Mouse (Mus musculus) CH12.LX (cell line): ENCODE measurements at regions not wholly inside any gene's neighbourhood (a gene's known extent, or its start where the extent isn't known, plus 50 kb on each side); places are given as distances from the start of the nearest gene placed in this dataset.

Experiments used
- DNase-seq: peaks from one replicate; pipeline ENCODE4 v3.0.0-alpha.2; 2013; ENCODE audit errors: extremely low read depth
- H3K27ac ChIP-seq: 2 replicates; pipeline ENCODE4 v1.5.1; 2012; ENCODE audit warnings: low read depth, mild to moderate bottlenecking, control low read depth, moderate library complexity; ENCODE audit not compliant: insufficient read depth
- H3K27me3 ChIP-seq: replicated peaks from 2 replicates; pipeline ENCODE3; 2012; ENCODE audit warnings: inconsistent platforms
- H3K36me3 ChIP-seq, 2 experiments: replicated peaks in 1 of 2; 2 replicates each; pipeline versions ENCODE3 to v1.6.1; 2012; ENCODE audit warnings: inconsistent platforms in 1 of 2, low read length in 1 of 2, mild to moderate bottlenecking in 1 of 2, mixed read lengths in 1 of 2, moderate library complexity in 1 of 2; ENCODE audit not compliant: control insufficient read depth in 1 of 2, insufficient read depth in 1 of 2
- H3K4me1 ChIP-seq, 2 experiments: 2 replicates each; pipeline ENCODE4 v1.6.1; 2012; ENCODE audit warnings: inconsistent platforms in 1 of 2, moderate library complexity in 1 of 2; ENCODE audit not compliant: insufficient read depth in 2 of 2, control insufficient read depth in 1 of 2
- H3K4me2 ChIP-seq: 2 replicates; pipeline ENCODE4 v1.6.1; 2012; ENCODE audit warnings: low read depth, mild to moderate bottlenecking, control low read depth; ENCODE audit not compliant: poor library complexity, insufficient read depth, severe bottlenecking
- H3K4me3 ChIP-seq, 3 experiments: fragments of 150-350 bp in 1 of 3; sonication (generic) in 1 of 3; replicated peaks in 1 of 3; 2 replicates each; pipeline versions ENCODE3 to v1.5.1; 2011 to 2012; ENCODE audit warnings: low read depth in 2 of 3, low read length in 2 of 3, mild to moderate bottlenecking in 2 of 3, moderate library complexity in 2 of 3, control low read depth in 1 of 3, improper control_type of control experiment in 1 of 3, inconsistent platforms in 1 of 3, mixed read lengths in 1 of 3; ENCODE audit not compliant: poor library complexity in 1 of 3
- H3K79me2 ChIP-seq: replicated peaks from 2 replicates; pipeline ENCODE4 v1.6.1; 2012; ENCODE audit warnings: mild to moderate bottlenecking, moderate library complexity; ENCODE audit not compliant: control insufficient read depth, poor library complexity, insufficient read depth, severe bottlenecking; ENCODE audit errors: extremely low read depth
- H3K9ac ChIP-seq: 2 replicates; pipeline ENCODE4 v1.6.1; 2012; ENCODE audit warnings: low read depth, mild to moderate bottlenecking, control low read depth, moderate library complexity; ENCODE audit not compliant: insufficient read depth
- H3K9me3 ChIP-seq: replicated peaks from 2 replicates; pipeline ENCODE3; 2012; ENCODE audit warnings: low read length, inconsistent platforms, mixed read lengths
- CHD1 ChIP-seq: IDR thresholded peaks from 2 replicates; pipeline ENCODE4 v1.6.1; 2012; ENCODE audit warnings: low read depth, low read length, improper control_type of control experiment, inconsistent platforms
- CTCF ChIP-seq, 2 experiments: IDR thresholded peaks in 1 of 2; conservative IDR thresholded peaks in 1 of 2; 2 replicates each; pipeline ENCODE4 v1.5.1; 2011 to 2012; ENCODE audit warnings: low read depth in 2 of 2, low read length in 2 of 2, improper control_type of control experiment in 1 of 2, inconsistent platforms in 1 of 2, mild to moderate bottlenecking in 1 of 2, moderate library complexity in 1 of 2
- E2F4 ChIP-seq: IDR thresholded peaks from 2 replicates; pipeline ENCODE4 v1.6.1; 2011; ENCODE audit warnings: low read depth, low read length, improper control_type of control experiment; ENCODE audit not compliant: insufficient replicate concordance
- ELF1 ChIP-seq: IDR thresholded peaks from 2 replicates; pipeline ENCODE4 v1.6.1; 2014; ENCODE audit warnings: low read depth, mild to moderate bottlenecking, inconsistent platforms, low read length, improper control_type of control experiment
- GABPA ChIP-seq: IDR thresholded peaks from 2 replicates; pipeline ENCODE4 v1.6.1; 2012; ENCODE audit warnings: low read depth, low read length, improper control_type of control experiment, inconsistent platforms; ENCODE audit not compliant: insufficient replicate concordance
- JUND ChIP-seq: conservative IDR thresholded peaks from 2 replicates; pipeline ENCODE4 v1.6.1; 2011; ENCODE audit warnings: low read depth, low read length, improper control_type of control experiment
- KAT2A ChIP-seq: IDR thresholded peaks from 2 replicates; pipeline ENCODE4 v1.6.1; 2012; ENCODE audit warnings: low read length, improper control_type of control experiment, inconsistent platforms; ENCODE audit not compliant: insufficient replicate concordance
- MAX ChIP-seq: IDR thresholded peaks from 2 replicates; pipeline ENCODE4 v1.6.1; 2011; ENCODE audit warnings: low read length, improper control_type of control experiment
- MAZ ChIP-seq: IDR thresholded peaks from 2 replicates; pipeline ENCODE4 v1.6.1; 2012; ENCODE audit warnings: low read depth, mild to moderate bottlenecking, inconsistent platforms, low read length, improper control_type of control experiment, moderate library complexity
- PAX5 ChIP-seq: IDR thresholded peaks from 2 replicates; pipeline ENCODE4 v1.6.1; 2012; ENCODE audit warnings: low read length, inconsistent platforms, mixed read lengths
- POLR2A ChIP-seq: IDR thresholded peaks from 2 replicates; pipeline ENCODE4 v1.6.1; 2011; ENCODE audit warnings: low read depth, mild to moderate bottlenecking, improper control_type of control experiment, low read length
- POLR2AphosphoS2 ChIP-seq: IDR thresholded peaks from 2 replicates; pipeline ENCODE4 v1.6.1; 2011; ENCODE audit warnings: low read depth, low read length, improper control_type of control experiment
- SIN3A ChIP-seq: IDR thresholded peaks from 2 replicates; pipeline ENCODE4 v1.6.1; 2012; ENCODE audit warnings: low read length, improper control_type of control experiment, inconsistent platforms
- SMC3 ChIP-seq: IDR thresholded peaks from 2 replicates; pipeline ENCODE4 v1.6.1; 2011; ENCODE audit warnings: low read depth, low read length, improper control_type of control experiment
- UBTF ChIP-seq: IDR thresholded peaks from 2 replicates; pipeline ENCODE4 v1.6.1; 2012; ENCODE audit warnings: low read depth, mild to moderate bottlenecking, inconsistent platforms, low read length, improper control_type of control experiment, moderate library complexity
- USF1 ChIP-seq: IDR thresholded peaks from 2 replicates; pipeline ENCODE4 v1.6.1; 2014; ENCODE audit warnings: low read depth, mild to moderate bottlenecking, inconsistent platforms, low read length, improper control_type of control experiment
- ZMIZ1 ChIP-seq: IDR thresholded peaks from 2 replicates; pipeline ENCODE4 v1.6.1; 2012; ENCODE audit warnings: low read depth, mild to moderate bottlenecking, inconsistent platforms, low read length, improper control_type of control experiment
- dilution Hi-C: fragments of 300-500 bp; cut with MboI; formaldehyde crosslinking; loops from 2 replicates; pipeline ENCODE4 v1.14.3; 2020; ENCODE audit warnings: low sequenced_read_pairs; ENCODE audit not compliant: extremely low pct_unique_long_range_greater_than_20kb, extremely low pct_ligation_motif_present
- in situ Hi-C: fragments of 300-500 bp; cut with MboI; formaldehyde crosslinking; loops from 3 replicates; pipeline ENCODE4 v1.14.3; 2019; ENCODE audit warnings: low sequenced_read_pairs, low pct_ligation_motif_present, low pct_unique_long_range_greater_than_20kb, mixed read lengths

GRCm38 (mm10) chr13:52398344-52398743, 132.7 kb downstream of the Diras2 start:
- H3K36me3 ChIP-seq = no peaks in the 10 kb centered on the region
- no peaks in the 10 kb centered on the region for H3K27me3 ChIP-seq
- no peak overlapping the region for H3K4me2 ChIP-seq
- peaks cover 0 to 6% of the 10 kb centered on the region in 2 experiments; a peak in 1 of 4 replicates for H3K4me1 ChIP-seq
- no peak overlapping the region for H3K27ac ChIP-seq
- no peaks in the 10 kb centered on the region for H3K79me2 ChIP-seq
- DNase-seq = no peak
- in situ Hi-C loops = no loop called here
- no peak overlapping the region for H3K9ac ChIP-seq
- dilution Hi-C loops = no loop called here
- no peak overlapping the region for H3K4me3 ChIP-seq
- H3K9me3 ChIP-seq = no peaks in the 10 kb centered on the region
- TF ChIP-seq MAX = no peak
- no peak for TF ChIP-seq UBTF
- no peak for TF ChIP-seq SMC3
- TF ChIP-seq USF1 = no peak
- no peak for TF ChIP-seq ZMIZ1
- TF ChIP-seq SIN3A = no peak
- TF ChIP-seq CHD1 = no peak
- TF ChIP-seq JUND = no peak
- no peak for TF ChIP-seq KAT2A
- no peak for TF ChIP-seq E2F4
- TF ChIP-seq MAZ = no peak
- TF ChIP-seq GABPA = no peak
- TF ChIP-seq POLR2A = no peak

GRCm38 (mm10) chr13:52399143-52399542, 131.9 kb downstream of the Diras2 start:
- Histone ChIP-seq H3K4me1 (peaks cover 0 to 6% of the 10 kb centered on the region in 2 experiments; a peak in 1 of 4 replicates), H3K36me3 (no peaks in the 10 kb centered on the region), H3K4me3 (no peak overlapping the region), H3K27me3 (no peaks in the 10 kb centered on the region), H3K79me2 (no peaks in the 10 kb centered on the region)
- dilution Hi-C loops (no loop called here), in situ Hi-C loops (no loop called here)
- no peak for DNase-seq
- TF ChIP-seq CTCF (conservative IDR thresholded peaks at IDR 0.05 in 1 of 2, IDR thresholded peaks at IDR 0.05 in 1 of 2; ENCODE audit: low read depth in 2 of 2, low read length in 2 of 2) = no peak
- no peak for TF ChIP-seq CHD1
- TF ChIP-seq USF1 = no peak
- TF ChIP-seq POLR2AphosphoS2 = no peak
- TF ChIP-seq ELF1 = no peak
- no peak for TF ChIP-seq JUND
- no peak for TF ChIP-seq UBTF
- TF ChIP-seq PAX5 = no peak
- TF ChIP-seq, all 38 proteins: peak for 0
- no peak overlapping the region for H3K9ac ChIP-seq
- H3K9me3 ChIP-seq = no peaks in the 10 kb centered on the region
- H3K4me2 ChIP-seq = no peak overlapping the region
- no peak overlapping the region for H3K27ac ChIP-seq
